Mouse (Mus musculus): Measurements from ENCODE around the gene Gga1.

GRCm38 (mm10) chr15:78857009-78857408 is 20.0 kb upstream of the Gga1 start:
- TF ChIP-seq TAL1 (IDR thresholded peaks at IDR 0.05; ENCODE audit: low read length): no peak
- TF ChIP-seq GATA1 (IDR thresholded peaks at IDR 0.05; ENCODE audit: low read length): no peak
